Mouse (Mus musculus): ENCODE measurements around the gene Olfml2b.

The Olfml2b gene

DNA sequence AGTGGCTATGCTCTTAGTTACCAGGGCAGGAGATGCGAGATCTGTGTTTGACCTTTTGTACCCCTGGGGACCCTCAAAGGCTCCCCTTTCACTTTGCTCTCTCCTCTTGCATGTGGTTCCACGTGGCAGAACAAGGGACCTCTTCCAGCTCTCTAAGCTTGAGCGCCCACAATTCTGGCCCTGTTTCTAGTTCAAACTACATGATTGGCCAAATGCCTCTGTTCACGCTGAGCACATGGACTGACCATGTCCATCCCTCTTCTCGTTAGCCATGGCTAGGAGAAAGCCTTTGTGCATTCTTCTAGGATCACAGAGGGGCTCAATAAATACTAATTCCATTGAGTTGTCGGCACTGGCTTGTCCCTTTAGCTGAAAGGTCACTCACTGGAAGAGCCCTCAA is 51.0 kb downstream of the Olfml2b start:
- no peak for DNase-seq (ENCODE audit: low spot score in 2 of 2)

DNA sequence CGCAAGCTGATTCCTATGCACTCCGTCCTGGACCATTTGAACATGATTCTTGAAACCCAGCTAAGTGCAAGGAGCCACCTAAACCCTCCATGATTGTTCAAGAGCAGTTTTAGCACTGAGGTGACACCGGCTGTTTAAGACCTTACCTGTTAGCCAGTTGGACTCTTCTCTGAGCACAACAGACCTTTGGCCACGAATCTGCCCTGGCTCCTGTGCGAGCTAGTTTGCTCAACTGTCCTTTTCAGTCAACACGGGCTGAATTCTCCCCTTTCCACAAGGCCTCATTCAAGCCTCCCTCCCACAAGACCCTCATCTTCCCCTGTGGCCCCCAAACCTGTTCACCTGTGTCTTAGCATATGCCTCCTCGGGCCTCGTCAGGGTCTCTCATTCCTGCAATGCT is 52.7 kb downstream of the Olfml2b start:
- DNase-seq (ENCODE audit: low spot score in 2 of 2): no peak

DNA sequence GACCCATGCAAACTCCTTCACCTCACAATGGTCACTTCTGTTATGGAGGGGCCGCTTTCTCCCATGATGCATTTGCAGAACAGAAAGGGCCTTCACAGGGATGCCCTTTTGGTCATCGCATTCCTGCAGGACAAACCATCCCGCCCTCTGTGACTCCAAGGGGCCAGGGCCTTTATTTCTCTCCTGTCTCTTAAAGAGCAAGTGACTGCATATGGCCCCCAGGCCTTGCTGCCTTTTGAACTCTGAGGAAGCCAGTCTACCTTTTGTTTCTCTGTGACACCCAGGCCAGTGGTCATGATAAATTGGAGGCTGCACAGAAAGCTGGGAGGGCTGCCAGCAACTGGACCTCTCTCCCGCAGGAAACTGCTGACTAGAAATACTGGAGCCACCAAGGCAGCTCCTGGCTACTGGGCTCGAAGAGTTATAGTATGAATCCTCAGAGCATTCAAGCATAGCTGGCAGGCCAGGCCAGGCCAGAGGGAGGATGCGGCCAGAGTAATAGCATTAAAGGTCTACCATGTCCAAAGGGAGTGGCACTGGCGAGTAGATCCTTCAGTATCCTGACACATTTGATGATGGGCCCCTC is 53.5 kb downstream of the Olfml2b start:
- DNase-seq (ENCODE audit: low spot score in 2 of 2): no peak

DNA sequence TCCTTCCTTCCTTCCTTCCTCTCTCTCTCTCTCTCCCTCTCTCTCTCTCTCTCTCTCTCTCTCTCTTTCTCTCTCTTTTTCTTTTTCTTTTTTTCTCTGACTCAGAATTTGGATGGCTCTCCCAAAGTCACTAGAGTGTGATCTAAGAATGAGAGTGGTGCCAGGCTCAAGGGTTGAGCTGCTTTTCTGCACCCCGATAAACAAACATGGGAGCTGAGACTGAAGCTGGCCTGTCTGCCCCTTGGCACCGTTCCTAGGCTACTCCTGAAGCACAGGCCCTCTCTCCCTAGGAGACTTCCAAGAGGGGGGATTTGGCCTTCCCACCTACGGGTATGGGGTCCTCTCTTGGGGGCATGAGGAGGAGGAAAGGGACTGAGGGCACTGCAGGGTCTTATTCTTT is 54.4 kb downstream of the Olfml2b start:
- DNase-seq (ENCODE audit: low spot score in 2 of 2): no peak

DNA sequence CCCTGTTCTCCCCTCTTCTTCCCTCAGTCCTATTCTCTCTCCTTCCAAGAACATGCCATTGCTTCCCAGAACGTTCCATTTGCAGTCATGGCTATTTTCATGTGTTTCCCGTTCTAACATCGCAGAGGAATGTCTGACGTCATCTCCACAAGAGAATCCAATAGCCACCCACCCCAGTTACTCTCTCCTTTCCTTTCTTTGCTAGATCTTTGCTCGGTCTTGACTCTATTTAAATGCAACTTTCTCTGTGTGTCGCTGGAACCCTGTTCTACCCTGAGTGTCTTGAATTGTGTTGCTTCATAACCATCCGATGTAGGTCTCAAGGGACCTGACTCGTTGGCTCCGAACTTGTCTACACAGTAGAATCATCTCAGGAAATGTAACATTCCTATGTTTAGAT is 55.2 kb downstream of the Olfml2b start:
- DNase-seq (ENCODE audit: low spot score in 2 of 2): peak; percentile 35 to 46

DNA sequence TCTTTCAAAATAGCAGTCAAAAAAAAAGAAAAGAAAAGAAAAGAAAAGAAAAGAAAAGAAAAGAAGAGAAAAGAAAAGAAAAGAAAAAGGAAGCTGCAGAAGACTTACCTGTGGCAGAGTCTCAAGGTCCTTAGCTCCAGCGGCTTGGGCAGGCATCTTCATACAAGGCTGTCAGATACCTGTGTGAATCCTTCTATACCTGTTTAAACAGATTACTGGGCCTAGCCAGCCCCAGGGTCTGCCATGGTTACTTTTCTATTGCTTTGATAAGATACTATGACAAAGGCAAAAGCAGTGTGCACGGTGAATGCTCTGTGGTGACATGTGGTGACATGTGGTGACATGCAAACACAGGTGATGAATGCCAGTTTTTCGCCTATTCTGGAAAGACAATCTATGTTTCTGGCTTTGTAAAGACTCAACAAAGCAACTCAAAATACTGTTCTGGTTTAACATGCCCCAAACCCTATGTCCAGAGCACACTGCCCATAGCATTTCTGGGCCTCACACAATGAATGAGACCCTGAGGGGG is 56.2 kb downstream of the Olfml2b start:
- DNase-seq (ENCODE audit: low spot score in 2 of 2): no peak

DNA sequence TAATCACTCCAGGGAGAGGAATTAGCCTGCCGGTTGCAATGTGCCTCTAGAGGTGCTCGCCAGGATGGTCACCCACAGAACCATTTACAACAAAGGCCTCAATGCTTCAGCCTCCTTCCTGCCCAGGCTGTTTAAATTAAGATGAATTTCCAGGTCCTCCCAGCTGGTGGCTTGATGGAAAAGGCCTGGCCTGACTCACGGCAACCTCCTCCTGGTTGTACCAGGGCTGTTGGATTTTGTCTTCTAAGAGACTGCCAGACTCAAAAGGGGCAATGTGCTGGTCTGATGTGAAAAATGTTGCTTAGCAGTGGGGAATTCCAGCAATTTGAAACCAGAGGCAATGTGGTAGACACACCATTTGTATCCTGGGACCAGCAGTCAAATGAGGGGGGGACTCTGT is 56.8 kb downstream of the Olfml2b start:
- no peak for DNase-seq (ENCODE audit: low spot score in 2 of 2)

GRCm38 (mm10) chr1:170701582-170701981 is 57.2 kb downstream of the Olfml2b start:
- DNase-seq (ENCODE audit: low spot score in 2 of 2): no peak

DNA sequence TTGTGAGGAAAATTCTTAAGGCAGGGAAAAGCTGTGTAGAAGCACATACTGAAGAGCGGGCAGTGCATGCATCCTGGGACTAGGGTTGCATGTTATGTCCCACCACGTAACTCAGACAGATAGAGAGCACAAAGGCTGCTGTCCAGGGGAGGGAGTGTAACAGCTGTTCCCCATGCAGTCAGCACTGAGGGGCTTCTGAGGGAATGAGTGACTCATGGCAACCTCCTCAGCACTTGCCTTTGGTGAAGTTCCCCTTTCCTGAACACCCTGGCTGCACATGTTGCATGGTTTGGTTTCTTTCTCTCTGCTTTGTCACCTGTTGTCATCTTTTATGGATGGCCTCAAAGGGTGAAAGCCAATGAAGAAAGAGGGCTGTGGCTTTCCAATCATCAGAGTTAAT is 57.9 kb downstream of the Olfml2b start:
- no peak for DNase-seq (ENCODE audit: low spot score in 2 of 2)

GRCm38 (mm10) chr1:170702958-170703357 is 58.6 kb downstream of the Olfml2b start:
- DNase-seq (ENCODE audit: low spot score in 2 of 2): no peak

DNA sequence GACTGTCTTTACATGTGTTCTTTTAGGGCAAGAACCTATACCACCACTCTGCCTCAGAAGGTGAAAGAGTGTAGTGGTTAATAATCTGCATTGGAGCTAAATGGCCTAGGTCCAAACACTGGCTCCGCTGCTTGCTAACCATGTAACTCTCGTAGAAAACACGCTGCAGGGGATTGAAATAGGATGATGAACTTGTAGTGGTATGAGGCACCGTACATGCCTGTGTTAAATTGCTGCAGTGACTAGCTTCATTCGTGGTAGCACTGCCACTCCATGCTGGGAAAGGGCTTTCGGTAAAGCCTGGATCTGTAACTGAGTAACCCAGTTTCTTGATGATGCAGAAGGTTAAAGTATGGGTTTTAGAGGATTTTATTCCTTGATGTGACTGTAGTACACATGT is 59.8 kb downstream of the Olfml2b start:
- DNase-seq (ENCODE audit: low spot score in 2 of 2): no peak

DNA sequence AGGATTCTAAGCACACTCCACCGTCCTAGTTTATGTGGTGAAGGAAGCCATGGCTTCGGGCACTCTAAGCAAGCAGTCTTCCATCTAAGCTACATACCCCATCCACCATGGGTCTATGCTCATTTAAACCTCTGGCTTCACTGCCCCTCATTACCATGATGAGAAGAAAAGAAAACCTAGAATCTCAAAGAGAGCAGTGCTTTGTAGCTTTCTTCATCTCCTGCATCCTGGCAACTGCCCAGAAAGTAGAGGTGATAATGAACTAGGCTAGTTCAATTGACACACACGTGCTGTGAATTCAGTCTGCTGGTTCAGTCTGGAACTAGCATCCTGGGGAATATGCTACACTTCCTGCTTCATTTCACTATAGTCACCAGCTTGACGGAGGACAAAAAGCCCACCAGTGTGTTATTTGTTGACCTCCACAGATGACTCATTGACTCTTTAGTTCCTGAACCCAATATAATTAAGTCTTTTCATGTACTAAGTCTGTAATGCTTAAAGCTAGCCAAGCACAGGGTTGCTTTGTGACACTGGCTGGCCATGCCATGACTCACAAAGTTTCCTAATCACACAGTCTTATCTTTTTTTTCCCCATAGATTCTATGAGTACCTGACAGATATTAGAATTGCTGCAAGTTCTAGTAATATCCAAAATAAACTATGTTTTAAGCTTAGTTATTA is 60.7 kb downstream of the Olfml2b start:
- DNase-seq (ENCODE audit: low spot score in 2 of 2): no peak

GRCm38 (mm10) chr1:170706046-170706445 is 61.7 kb downstream of the Olfml2b start:
- DNase-seq (ENCODE audit: low spot score in 2 of 2): no peak

DNA sequence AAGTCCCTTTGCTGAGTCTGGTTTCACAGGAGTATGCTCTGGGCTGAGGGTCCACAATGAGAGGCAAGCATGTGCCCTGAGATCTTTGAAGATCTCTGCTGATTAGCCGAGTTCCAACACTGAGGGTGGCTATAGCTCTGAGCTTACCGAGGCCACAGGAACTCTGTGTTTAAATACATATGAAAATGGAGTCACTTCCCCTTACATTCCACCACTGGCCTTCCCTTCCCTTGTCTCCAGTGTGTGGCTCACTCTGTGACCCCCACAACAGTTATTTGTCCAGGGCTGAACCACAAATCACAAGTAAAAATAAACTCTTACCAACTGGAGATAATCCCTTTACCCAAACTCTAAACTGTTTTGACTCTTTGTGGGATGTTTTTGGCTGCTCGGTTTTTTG is 64.7 kb downstream of the Olfml2b start:
- no peak for DNase-seq (ENCODE audit: low spot score in 2 of 2)

DNA sequence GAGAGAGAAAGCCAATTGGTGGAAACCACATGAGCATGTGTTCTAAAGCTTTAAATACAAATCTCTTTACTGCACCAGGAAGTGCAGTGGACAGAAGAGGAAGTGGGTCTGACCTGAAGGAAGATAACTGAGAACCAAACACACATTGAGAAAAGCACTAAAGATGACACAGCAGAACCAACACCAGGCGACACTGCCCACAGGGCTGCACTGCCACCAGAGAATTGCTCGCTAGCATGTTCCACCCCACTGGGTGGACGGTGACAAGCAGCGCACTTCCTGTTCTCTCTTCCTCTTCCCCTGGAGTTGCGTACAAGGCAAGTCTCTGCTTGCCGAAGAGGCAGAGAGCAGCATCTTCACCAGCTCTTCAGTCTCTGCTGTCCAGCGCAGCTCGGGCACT is 65.1 kb downstream of the Olfml2b start:
- peak; percentile 43 to 64 for DNase-seq (ENCODE audit: low spot score in 2 of 2)

GRCm38 (mm10) chr1:170709969-170710368 is 65.6 kb downstream of the Olfml2b start:
- no peak for DNase-seq (ENCODE audit: low spot score in 2 of 2)

- no peak for DNase-seq (ENCODE audit: low spot score in 2 of 2)
These were observed 67.4 kb downstream of the Olfml2b start for GRCm38 (mm10) chr1:170711731-170712130.

- DNase-seq (ENCODE audit: low spot score in 2 of 2): no peak
These were observed 73.0 kb downstream of the Olfml2b start for GRCm38 (mm10) chr1:170717241-170717828.

- no peak for DNase-seq (ENCODE audit: low spot score in 2 of 2)
These were observed 73.9 kb downstream of the Olfml2b start for GRCm38 (mm10) chr1:170718133-170718810.

DNA sequence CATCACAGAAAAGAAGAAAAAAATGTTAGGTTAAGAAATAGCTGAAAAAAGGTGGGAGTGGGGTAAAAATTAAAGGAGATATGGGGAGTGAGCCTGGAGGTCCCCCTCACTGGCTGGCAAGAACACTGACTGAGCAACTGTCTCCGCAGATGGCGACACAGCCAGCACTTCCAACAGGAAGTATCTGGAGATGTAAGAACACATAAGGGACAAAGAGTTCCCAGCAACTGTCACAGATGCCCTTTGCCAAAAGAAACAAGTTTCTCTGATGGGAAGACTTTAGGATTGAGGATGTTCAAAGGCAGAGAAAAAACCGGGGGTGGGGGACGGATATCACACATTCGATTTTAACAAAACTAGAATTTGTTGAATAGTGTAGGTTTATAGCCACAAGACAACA is 77.2 kb downstream of the Olfml2b start:
- DNase-seq (ENCODE audit: low spot score in 2 of 2): peak; percentile 37 to 58

DNA sequence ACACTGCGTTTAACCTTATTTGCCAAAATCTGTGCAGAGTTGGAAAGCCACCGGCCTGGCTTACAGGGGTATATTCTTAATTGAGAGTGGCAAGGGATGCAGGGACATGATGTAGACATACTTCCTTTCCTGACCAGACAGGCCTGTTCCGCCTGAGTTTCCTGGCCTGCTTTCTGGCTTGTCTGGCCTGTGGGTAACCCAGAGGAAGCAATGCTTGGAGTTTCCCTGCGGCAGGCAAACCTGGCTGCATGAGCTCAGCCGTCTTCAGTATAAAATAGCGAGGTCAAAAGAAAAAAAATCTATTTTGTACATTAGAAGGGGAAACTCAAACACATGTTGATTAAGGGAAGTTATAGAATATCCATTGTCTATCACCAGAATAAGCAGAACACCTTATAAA is 84.2 kb downstream of the Olfml2b start:
- DNase-seq (ENCODE audit: low spot score in 2 of 2): no peak

DNA sequence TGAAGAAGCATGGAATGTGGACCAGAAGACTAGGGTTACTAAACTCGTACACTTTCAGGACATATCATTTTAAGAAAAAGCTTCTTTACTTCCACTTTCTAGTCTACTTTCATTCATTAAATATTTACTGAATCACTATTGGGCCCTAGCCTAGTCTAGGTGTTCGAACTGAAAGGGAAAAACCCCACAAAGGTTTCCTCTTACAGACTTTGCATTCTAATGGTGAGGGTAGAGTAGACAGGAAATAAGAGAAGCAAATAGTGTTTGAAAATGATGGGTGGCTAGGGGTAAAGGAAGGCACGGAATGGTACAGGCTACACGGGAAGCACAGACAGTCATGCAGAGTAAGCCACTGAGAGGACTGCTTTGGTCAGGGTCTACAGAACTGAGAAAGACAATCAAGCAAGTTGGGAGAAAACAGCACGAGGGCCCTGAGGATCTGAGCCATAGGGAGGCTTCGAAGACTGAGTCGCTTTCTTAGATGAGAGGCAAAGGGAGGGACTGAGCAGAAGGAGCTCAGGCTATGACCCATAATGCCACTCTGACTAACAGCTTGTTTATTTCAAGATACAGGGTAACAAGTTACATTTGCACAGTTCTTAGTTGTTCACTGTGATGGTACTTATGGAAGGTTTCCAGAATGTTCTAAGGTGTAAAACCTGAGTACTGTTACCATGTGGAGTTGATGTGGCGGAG is 85.1 kb downstream of the Olfml2b start:
- DNase-seq (ENCODE audit: low spot score in 2 of 2): no peak

Data from heart, adult 9 months (tissue).